ENCODE assay signal across 15 mouse cellular contexts in genomic region chr11:105214257-105214656, GRCm38 (mm10). TPM values are rescaled to one million over a fixed set of nuclear protein-coding genes. Genes with fewer than 3 reads are reported as not detected.
DNase-seq lines count a peak whose midpoint lies in the region; TF ChIP-seq lines count a peak whose summit lies in the region.
"Had no signal": no experiment of that assay in that cellular context is flagged by ENCODE, and none has a peak within 500 bp of the region (broad histone marks: within the 10 kb centered on the region; RNA-seq: fewer than 3 reads in every experiment).

No protein-coding gene starts in this region.

- peak; percentile 68 for TF ChIP-seq CTCF in layer of hippocampus, adult 2 months (conservative IDR thresholded peaks at IDR 0.05)

- DNase-seq in layer of hippocampus, adult 2 months (ENCODE audit: low spot score in 2 of 2): no peak
- DNase-seq in layer of hippocampus, adult 11-12 months (ENCODE audit: low spot score): no peak
- DNase-seq in thymus, postnatal 0 days (ENCODE audit: low spot score): peak; percentile 9
- DNase-seq in thymus, adult 18-20 months: no peak
- peak; percentile 23 for DNase-seq in MN1 (ENCODE audit: low spot score)
- DNase-seq in naive thymus-derived CD4-positive, alpha-beta T cell, adult 2 months (ENCODE audit: low read depth): peak; percentile 47
- DNase-seq in gastrocnemius, postnatal 4 days (ENCODE audit: low spot score in 2 of 2): no peak
- DNase-seq in adrenal gland, postnatal 14 days: no peak
- DNase-seq: gastrocnemius, postnatal 25 days; heart, postnatal 14 days; kidney, adult 11 months; right cerebral cortex, adult 18-20 months had no signal

- no peak overlapping the region for H3K27ac ChIP-seq in layer of hippocampus, adult 2 months
- H3K27ac ChIP-seq: forebrain, embryonic 10.5 days; limb, embryonic 12.5 days had no signal

- H3K4me3 ChIP-seq in layer of hippocampus, adult 2 months: no peak overlapping the region
- H3K4me3 ChIP-seq: forebrain, embryonic 10.5 days; limb, embryonic 12.5 days; megakaryocyte, embryonic 14.5 days had no signal

RNA-seq across cellular contexts. Expression of gene Tlk2, which starts 35.6 kb away (rescaled TPM):
- 10 to 100 TPM; 47.9 to 50.9 TPM for total RNA-seq in layer of hippocampus, adult 2 months (2021)
- polyA plus RNA-seq in thymus, postnatal 0 days (2015; fragmentation: Nextera tagmentation; extraction: Ambion mirVana): 18.3 and 19.1 TPM in 2 replicates
- 10 to 100 TPM; 52.1 to 55.8 TPM for total RNA-seq in gastrocnemius, postnatal 4 days (2021)
- 43.5 and 52.3 TPM in 2 replicates for total RNA-seq in adrenal gland, postnatal 14 days (2021)

Comparison
In these comparisons a context has a peak if more than half of its experiments do, and no peak if none do; other contexts are left out.
1. DNase-seq: peak in thymus, postnatal 0 days (single experiment), MN1 (single experiment) and naive thymus-derived CD4-positive, alpha-beta T cell, adult 2 months (single experiment); none in layer of hippocampus, adult 2 months (0 of 2), layer of hippocampus, adult 11-12 months (single experiment), thymus, adult 18-20 months (0 of 2), gastrocnemius, postnatal 4 days (0 of 2) and adrenal gland, postnatal 14 days (single experiment).